28 mouse cellular contexts compared by ENCODE assay signal in genomic region chr1:180916425-180916824, GRCm38 (mm10). TPM values are rescaled to one million over a fixed set of nuclear protein-coding genes. Genes with fewer than 3 reads are reported as not detected.
DNase-seq lines count a peak whose midpoint lies in the region; ATAC-seq lines count a peak whose summit lies in the region.
"Had no signal": no experiment of that assay in that cellular context is flagged by ENCODE, and none has a peak within 500 bp of the region (broad histone marks: within the 10 kb centered on the region; RNA-seq: fewer than 3 reads in every experiment).

No protein-coding gene starts in this region.

- no peaks in the 10 kb centered on the region for H3K27me3 ChIP-seq in splenic B cell, adult 2 months (ENCODE audit: control insufficient read depth, insufficient read depth, low read length, poor library complexity, severe bottlenecking)
- H3K27me3 ChIP-seq: embryonic facial prominence, embryonic 15.5 days; forebrain, embryonic 15.5 days; heart, embryonic 15.5 days; hindbrain, embryonic 13.5 days had no signal

- DNase-seq in 416B (ENCODE audit: low read depth), result peak; percentile 41
- DNase-seq in induced T-regulatory cell, adult 2 months (ENCODE audit: low read depth), result peak; percentile 85
- DNase-seq in splenic B cell, adult 2 months (ENCODE audit: low read depth, low spot score), result peak; percentile 42
- no peak for DNase-seq in cerebellum, postnatal 25 days
- DNase-seq: adrenal gland, postnatal 14 days; B cell, adult 2 months; cerebellum, adult 18-20 months; cerebellum, adult 9-11 months; embryo, embryonic 11 days; gastrocnemius, postnatal 36 days; heart, adult 18-20 months; heart, postnatal 14 days had no signal

- H3K36me3 ChIP-seq in splenic B cell, adult 2 months (ENCODE audit: control insufficient read depth, insufficient read depth, low read length, poor library complexity, severe bottlenecking), result no peaks in the 10 kb centered on the region
- H3K36me3 ChIP-seq: embryonic facial prominence, embryonic 15.5 days; forebrain, embryonic 15.5 days; G1E; heart, embryonic 10.5 days; heart, embryonic 15.5 days; hindbrain, embryonic 13.5 days had no signal

- ATAC-seq in CD4-positive, CD25-positive, alpha-beta regulatory T cell, adult 4 months, result peak; percentile 67
- no peak for ATAC-seq in erythroblast, adult 5-6 weeks (replicated peaks; ENCODE audit: low FRiP score, poor library complexity, severe bottlenecking)
- no peak for ATAC-seq in granulocyte monocyte progenitor cell, adult 5-6 weeks (replicated peaks; ENCODE audit: poor library complexity, severe bottlenecking)
- ATAC-seq: forebrain, embryonic 15.5 days; hindbrain, postnatal 0 days; intestine, postnatal 0 days had no signal

RNA-seq across cellular contexts. Expression of gene Pycr2, which starts 12.3 kb away (rescaled TPM):
- polyA plus RNA-seq in CD4-positive, CD25-positive, alpha-beta regulatory T cell, adult 4 months (2017; shearing (Covaris generic)), result 10 to 100 TPM; 40.9 to 59.2 TPM
- 9.0 and 9.8 TPM in 2 replicates for total RNA-seq in erythroblast, adult 5-6 weeks (2015; ENCODE audit: low replicate concordance)
- 5.8 and 7.0 TPM in 2 replicates for total RNA-seq in erythroblast, adult 5-6 weeks (2017; ENCODE audit: low replicate concordance)
- total RNA-seq in granulocyte monocyte progenitor cell, adult 5-6 weeks (2014; fragmentation: Nextera tagmentation), result 48.7 and 53.2 TPM in 2 replicates
- total RNA-seq in granulocyte monocyte progenitor cell, adult 5-6 weeks (2017), result 27.8 and 28.4 TPM in 2 replicates

RNA-seq across cellular contexts. Expression of gene Lefty1, which starts 18.4 kb away (rescaled TPM):
- polyA plus RNA-seq in CD4-positive, CD25-positive, alpha-beta regulatory T cell, adult 4 months (2017; shearing (Covaris generic)), result not detected
- not detected in 2 replicates for total RNA-seq in erythroblast, adult 5-6 weeks (2015; ENCODE audit: low replicate concordance)
- not detected in 2 replicates for total RNA-seq in erythroblast, adult 5-6 weeks (2017; ENCODE audit: low replicate concordance)
- total RNA-seq in granulocyte monocyte progenitor cell, adult 5-6 weeks (2014; fragmentation: Nextera tagmentation), result 1.5 TPM in 1 of 2 replicates, not detected in the other
- 0.47 TPM in 1 of 2 replicates, not detected in the other for total RNA-seq in granulocyte monocyte progenitor cell, adult 5-6 weeks (2017)
- total RNA-seq: G1E; hindbrain, postnatal 0 days had no signal
- polyA plus RNA-seq: G1E had no signal

RNA-seq across cellular contexts. Expression of gene Lefty2, which starts 23.5 kb away (rescaled TPM):
- polyA plus RNA-seq in CD4-positive, CD25-positive, alpha-beta regulatory T cell, adult 4 months (2017; shearing (Covaris generic)), result not detected
- not detected in 2 replicates for total RNA-seq in erythroblast, adult 5-6 weeks (2015; ENCODE audit: low replicate concordance)
- not detected in 2 replicates for total RNA-seq in erythroblast, adult 5-6 weeks (2017; ENCODE audit: low replicate concordance)
- total RNA-seq in granulocyte monocyte progenitor cell, adult 5-6 weeks (2014; fragmentation: Nextera tagmentation), result not detected in 2 replicates
- not detected in 2 replicates for total RNA-seq in granulocyte monocyte progenitor cell, adult 5-6 weeks (2017)
- total RNA-seq: common myeloid progenitor, adult 5-6 weeks; gastrocnemius, adult 8-10 months; gastrocnemius, postnatal 36 days; heart, adult 18-20 months; hematopoietic stem cell, adult 5-6 weeks had no signal
- polyA plus RNA-seq: embryonic facial prominence, embryonic 11.5 days; forebrain, embryonic 11.5 days; G1E; intestine, postnatal 0 days had no signal

RNA-seq across cellular contexts. Expression of gene Tmem63a, which starts 25.7 kb away (rescaled TPM):
- 10 to 100 TPM; 17.2 to 34.7 TPM for polyA plus RNA-seq in CD4-positive, CD25-positive, alpha-beta regulatory T cell, adult 4 months (2017; shearing (Covaris generic))
- total RNA-seq in erythroblast, adult 5-6 weeks (2015; ENCODE audit: low replicate concordance), result 8.5 and 13.8 TPM in 2 replicates
- 6.6 and 13.1 TPM in 2 replicates for total RNA-seq in erythroblast, adult 5-6 weeks (2017; ENCODE audit: low replicate concordance)
- total RNA-seq in granulocyte monocyte progenitor cell, adult 5-6 weeks (2014; fragmentation: Nextera tagmentation), result 29.5 and 36.9 TPM in 2 replicates
- 14.8 and 16.1 TPM in 2 replicates for total RNA-seq in granulocyte monocyte progenitor cell, adult 5-6 weeks (2017)

Comparison
In these comparisons a context has a peak if more than half of its experiments do, and no peak if none do; other contexts are left out.
1. DNase-seq: peak in 416B (single experiment), induced T-regulatory cell, adult 2 months (single experiment) and splenic B cell, adult 2 months (single experiment); none in cerebellum, postnatal 25 days (0 of 2).